Mouse (Mus musculus) frontal cortex, adult 2 months (tissue): ENCODE data around the gene Zfp78. TPM values are rescaled to one million over a fixed set of nuclear protein-coding genes. Genes with fewer than 3 reads are reported as not detected.
"Not testable (repeated sequence)": the region's sequence is repeated elsewhere in the genome, so short reads cannot be mapped to it uniquely, and the experiment has no call there.

Experiments
- DNase-seq, 2 experiments: peaks; one replicate each; pipeline ENCODE4 v3.0.0; 2022; ENCODE audit warnings: low spot score in 1 of 2; ENCODE audit errors: extremely low spot score in 1 of 2
- polyA plus RNA-seq: library from polyadenylated mRNA; depleted of rRNA; stranded (reverse); fragments of >200 nt; gene quantifications from 2 replicates; pipeline ENCODE4 v1.2.3, GENCODE M21; 2012; rRNA removed

Gene Zfp78
- 2.6 and 3.3 TPM in 2 replicates for polyA plus RNA-seq

DNA sequence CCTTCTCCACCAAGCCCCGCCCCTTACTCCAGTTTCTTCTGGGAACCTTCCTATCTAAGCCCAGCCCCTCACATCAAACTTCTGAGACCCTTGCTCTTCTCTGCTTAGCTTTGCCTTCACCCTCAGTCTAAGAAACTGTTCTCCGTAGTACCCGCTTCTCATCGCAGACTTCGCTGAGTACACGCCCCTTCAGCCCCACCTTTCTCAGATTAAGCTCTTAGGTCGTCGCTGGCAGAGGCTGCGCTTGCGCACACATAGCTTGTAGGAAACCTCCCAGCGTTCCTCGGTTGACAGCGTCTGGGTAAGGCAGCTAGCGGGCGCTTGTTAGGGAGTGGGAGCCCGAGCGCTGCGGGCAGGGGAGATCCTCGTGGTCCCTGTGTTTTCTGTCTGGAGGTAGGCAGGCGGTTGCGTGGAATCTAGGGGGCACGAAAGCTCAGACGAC, at the start of gene Zfp78:
Zfp78 (plus strand) TSS at position 234 of the 442 bp plus-strand sequence.
- peak; percentile 82 to 86 for DNase-seq

DNA sequence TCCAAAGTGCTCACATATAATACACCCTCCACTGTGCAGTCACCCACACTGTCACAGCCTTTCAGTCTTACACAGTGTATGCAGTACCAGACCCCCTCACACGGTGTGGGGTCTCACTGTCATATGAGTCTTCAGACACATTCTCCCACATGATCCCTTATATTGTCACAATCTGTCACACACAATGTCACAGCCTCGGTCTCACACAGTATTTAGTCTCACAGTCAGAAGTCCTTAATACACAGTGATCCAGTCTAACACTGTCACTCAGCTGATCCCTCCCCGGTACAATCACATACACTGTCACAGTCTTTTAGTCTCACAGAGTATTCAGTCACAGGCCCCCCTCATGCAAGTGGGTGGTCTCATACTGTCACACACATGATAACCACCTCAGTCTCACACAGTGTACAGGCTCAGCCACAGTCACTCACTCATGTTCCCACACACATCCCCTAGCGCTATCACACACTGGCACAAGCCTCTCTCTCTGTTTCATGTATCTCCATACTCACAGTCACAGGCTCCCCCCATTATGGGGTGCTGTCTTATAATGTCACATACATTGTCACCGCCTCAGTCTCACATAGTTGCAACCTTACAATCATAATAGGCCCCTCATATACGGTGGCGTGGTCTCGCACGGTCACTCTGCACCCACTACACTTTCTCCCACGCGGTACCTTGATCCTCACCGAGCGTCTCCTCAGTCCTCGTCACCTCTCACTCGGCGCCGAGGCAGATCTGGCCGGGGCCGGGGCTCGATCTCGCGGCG, 32.4 kb upstream of the Zfp78 start:
- peak; percentile 20 to 41 for DNase-seq

DNA sequence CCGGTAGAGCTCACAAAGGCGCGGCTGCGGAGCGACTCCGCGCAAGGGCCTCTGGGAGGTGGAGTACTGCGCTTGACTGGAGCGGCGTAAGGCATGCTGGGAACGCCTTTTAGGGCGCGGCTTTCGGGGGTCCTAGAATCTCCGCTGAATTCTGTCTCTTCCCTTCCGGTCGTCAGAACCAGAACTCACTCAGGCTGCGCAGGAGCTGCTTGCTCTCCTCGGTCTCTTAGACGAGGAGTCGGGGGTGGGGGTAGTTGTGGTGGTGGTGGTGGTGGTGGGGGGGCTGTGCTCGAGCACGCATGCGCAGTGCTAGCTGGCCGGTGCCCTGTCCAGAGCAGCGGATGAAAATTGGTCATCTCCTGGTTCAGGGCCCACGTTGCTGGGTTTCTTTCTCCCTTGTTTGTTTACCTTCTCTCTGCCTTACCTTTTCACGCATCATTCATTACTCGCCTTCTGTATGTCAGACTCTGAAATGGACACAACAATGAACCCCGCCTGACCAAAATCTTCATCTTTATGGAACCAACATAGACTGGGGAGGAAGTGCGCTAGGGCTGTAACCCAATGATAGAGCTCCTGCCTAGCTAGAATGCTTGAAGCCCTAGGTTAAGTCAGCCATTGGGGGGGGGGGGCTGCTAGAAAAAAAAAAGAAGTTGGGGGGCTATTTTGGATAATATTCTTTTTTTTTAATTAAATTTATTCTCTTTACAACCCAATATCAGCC, 31.7 kb upstream of the Zfp78 start, which contains the start of gene Zfp583:
Zfp583 (minus strand) TSS at position 53 of the 724 bp plus-strand sequence.
- peak; percentile 76 to 89 for DNase-seq

DNA sequence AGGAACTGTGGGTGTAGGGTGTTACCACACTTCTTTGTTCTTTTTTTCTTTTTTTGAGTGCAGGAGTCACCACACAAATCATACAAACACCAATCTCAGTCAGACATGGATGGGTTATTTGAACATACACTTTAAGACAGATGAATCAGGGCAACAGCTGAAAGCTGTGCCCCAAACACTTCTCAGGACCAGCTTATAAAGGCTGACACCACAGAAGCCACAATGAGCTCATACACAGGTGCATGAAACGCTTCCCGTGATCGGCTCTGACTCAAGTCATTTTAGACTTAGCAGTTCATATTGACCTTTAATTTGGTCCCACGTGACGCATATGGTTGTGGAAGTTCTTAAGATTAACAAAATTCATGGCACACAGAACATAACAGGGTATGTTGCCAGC, 23.2 kb upstream of the Zfp78 start:
- no peak for DNase-seq

DNA sequence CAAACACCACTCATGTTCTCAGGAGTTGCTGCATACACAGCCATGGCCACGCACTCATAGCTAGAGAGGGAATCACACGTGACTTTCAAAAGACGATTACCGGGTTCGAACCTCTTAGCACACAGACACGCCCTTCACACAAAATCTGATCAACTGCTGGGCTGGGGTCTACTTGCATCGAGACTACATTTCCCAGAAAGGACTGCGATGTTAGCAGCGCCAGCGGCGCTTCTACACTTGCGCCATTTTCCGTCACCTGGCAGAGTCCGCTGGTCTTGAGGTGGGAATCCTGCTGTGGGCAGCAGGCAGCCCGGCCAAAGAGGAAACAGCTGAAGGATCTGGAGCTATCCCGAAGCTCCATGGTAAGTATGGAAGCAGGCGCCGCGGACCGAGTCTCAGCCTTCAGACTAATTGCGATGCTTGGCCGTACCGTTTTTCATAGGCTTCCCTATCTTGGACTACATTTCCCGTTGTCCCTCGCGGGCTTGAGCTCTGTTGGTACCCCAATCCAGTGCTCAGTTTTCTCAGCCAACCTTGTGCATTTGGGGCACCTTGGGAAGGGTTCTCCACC, 19.5 kb upstream of the Zfp78 start, which contains the start of gene Gm3854:
Gm3854 (plus strand) TSS at position 259 of the 571 bp plus-strand sequence.
- peak; percentile 66 to 88 for DNase-seq

DNA sequence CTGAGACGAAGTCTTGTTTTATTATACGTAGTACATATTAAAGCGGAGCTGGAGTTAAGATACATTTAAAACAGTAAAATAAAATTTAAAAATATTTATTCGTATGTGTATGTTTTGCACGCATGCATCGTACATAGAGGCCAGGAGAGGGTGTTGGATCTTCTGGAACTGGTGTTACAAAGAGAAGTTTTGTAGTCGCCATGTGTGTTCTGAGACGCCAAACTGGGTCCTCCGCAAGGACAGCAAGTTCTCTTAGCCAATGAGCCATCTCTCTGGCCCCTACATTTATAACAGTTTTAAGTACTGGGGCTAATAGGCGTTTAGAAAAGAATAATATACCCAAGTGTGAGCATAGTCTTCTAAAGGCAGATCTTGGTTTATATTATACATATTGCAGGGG, 19.0 kb upstream of the Zfp78 start:
- no peak for DNase-seq

DNA sequence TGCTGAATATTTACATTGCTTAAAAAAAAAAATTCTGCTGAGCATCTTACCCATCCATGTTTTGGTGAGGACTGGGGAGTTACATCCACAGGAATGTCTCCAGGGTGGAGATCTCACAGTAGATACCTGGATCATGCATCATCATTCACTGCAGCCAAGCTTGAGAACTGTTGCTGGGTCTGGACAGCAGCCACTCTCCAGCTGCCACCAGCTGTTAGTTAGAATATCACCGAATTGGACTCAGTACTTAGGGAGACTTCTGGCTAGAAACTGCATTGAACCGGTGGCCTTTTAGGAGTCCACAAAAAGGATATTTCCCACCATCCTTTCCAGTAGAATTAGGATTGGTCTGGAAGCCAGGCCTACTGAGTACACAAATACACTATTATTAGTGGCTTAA, 5.0 kb upstream of the Zfp78 start:
- no peak for DNase-seq

DNA sequence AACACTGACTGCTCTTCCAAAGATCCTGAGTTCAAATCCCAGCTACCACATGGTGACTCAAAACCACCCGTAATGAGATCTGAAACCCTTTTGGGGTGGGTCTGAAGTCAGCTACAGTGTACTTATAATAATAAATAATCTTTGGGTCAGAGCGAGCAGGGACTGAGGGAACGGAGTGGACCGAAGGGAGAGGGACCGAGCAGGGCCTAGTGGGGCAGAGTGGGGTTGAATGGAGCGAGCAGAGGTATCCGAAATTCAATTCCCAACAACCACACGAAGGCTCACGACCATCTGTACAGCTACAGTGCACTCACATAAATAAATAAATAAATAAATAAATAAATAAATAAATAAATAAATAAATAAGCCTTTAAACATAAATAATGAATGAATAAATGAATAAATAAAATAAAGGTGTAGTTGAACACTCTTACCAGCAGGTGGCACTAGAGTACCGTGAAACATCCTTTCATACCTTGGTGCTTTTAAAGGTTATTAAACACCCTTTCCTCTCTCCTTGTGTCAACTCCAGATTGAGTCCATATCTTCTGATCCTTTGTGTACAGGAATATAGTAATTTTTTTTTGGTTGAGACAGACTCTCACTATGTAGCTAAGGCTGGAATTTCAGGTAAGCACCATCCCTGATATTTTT, 4.0 kb upstream of the Zfp78 start:
- DNase-seq = peak in 1 of 2 experiments; percentile 76

DNA sequence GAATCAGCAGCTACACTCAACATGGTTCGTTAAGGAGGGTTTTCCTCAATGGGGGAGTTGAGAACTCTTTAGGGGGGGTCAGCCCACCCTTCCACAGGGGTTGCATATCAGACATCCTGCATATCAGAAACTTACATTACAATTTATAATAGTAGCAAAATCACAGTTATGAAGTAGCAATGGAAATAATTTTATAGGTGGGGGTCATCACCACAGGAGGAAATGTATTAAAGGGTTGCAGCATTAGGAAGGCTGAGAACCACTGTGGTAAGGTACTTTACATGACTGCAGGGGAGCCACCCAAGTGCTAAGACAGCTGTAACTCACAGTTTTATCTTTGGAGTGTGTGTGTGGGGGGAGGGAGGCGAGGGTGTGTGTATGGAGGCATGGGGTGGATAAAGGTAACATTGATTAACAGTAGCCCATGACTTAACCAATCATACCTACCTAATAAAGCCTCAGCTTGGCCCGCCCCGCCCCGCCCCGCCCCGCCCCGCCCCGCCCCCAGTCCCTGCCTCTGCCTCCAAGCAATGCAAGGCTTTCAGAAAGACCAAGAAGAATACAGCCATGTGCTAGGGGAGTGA, 2.5 kb upstream of the Zfp78 start:
- no peak for DNase-seq

DNA sequence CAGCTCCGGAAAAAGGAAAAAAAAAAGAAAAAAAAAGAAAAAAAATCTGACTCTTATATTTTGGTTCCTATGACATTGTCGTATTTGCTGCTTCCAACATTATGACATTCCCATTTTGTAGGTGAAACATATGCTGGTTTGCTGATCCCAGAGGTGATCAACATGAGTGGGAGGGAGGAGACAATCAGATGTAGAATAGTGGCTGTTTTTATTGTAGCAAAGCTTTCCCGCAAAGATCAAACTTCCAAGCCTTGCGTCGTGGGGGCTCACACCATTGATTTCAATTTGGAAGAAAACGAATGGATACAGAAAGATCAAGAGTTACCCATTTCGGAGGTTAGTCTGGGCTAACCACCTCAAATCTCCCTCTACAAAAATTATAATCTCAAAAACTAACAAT, 1.3 kb upstream of the Zfp78 start:
- no peak for DNase-seq

DNA sequence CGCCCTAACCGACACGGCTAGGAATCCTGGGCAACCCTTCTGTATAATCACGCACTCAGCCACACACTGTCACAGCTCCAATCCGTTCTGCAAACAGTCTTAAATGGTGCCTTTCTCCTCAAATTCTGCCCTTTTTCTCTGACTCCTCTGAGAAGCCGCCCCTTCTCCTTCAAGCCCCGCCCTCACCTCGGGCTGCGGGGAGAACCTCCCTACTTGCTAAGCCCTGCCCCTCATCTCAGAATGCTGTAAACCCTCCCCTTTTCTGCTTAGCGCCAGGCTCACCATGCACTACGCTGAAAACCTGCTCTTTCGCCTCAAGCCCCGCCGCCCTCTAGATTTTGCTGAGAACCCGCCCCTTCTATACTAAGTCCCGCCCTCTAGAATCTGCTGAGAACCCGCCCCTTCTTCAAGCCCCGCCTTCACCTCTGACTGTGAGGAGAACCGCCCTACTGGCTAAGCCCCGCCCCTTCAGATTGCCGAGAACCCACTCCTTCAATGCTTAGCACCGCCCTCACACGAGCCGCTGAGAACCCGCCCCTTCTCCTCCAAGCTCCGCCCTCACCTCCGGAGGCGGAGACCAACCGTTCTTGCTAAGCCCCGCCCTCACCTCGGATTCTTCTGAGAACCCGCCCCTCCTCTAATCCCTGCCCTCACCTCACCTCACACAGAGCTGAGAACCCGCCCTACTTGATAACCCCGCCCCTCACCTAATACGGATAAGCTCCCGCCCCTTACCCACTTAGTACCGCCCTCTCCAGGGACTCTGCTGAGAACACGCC, 623 bp upstream of the Zfp78 start:
- DNase-seq = peak; percentile 98 to 99

DNA sequence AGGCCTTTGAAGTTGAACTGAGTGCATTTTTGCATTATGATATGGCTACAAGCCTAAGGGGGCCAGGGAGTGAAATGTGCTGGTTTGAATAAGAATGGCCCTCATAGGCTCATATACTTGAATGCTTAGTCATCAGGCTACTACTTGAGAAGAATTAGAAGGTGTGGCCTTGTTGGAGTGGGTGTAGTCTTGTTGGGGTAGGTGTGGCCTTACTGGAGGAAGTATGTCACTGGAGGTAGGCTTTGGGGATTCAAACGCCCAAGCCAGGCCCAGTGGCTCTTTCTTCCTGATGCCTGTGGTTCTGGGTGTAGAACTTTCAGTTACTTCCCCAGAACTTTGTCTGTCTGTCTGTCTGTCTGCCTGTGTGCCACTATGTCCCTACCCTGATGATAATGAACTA, 1.7 kb downstream of the Zfp78 start:
- no peak for DNase-seq

DNA sequence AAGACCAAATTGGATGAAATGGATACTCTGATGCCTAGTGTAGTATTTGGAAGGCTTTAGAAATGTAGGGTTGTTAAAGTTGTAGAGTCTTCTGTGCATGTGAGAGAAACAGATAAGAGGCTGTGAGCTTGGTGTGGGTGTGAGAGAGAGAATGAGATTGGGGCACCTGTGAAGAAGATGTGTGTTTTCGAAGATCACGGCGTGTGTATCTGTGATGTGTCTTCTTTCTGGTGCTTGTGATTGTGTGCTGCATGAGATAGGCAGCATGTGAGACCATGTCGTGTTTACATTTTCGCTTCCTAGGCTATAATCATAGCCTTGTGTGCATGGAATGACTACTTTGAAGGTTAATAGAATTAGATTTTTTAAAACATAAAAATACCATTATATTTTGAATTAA, 4.1 kb downstream of the Zfp78 start:
- no peak for DNase-seq

DNA sequence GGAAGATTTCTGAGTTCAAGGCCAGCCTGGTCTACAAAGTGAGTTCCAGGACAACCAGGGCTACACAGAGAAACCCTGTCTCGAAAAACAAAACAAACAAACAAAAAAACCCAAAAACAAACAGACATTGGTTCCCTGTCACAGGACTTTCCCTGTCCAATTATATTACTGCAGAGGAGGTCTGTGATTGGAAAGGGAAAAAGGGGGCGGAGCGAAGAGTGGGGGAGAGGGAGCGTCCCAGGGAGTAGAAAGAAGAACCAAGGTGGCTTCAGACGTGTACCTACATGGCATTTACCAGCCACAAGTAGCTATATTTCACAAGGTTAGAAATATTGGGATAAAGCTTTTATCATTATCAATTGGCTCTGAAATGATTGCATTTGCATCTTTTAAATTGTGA, 5.1 kb downstream of the Zfp78 start:
- DNase-seq = not testable (repeated sequence)

DNA sequence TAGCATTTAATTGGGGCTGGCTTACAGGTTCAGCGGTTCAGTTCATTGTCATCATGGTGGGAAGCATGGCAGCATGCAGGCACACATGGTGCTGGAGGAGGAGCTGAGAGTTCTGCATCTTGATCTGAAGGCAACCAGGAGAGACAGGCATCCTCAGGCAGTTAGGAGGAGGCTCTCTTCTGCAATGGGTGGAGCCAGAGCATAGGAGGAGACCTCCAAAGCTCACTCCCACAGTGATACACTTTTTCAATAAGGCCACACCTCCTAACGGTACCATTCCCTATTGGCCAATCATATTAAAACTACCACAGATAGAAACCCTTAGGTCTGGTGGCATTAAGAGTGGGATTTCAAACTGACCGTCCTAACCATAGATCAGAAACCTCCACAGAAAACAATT, 6.4 kb downstream of the Zfp78 start:
- DNase-seq = no peak

DNA sequence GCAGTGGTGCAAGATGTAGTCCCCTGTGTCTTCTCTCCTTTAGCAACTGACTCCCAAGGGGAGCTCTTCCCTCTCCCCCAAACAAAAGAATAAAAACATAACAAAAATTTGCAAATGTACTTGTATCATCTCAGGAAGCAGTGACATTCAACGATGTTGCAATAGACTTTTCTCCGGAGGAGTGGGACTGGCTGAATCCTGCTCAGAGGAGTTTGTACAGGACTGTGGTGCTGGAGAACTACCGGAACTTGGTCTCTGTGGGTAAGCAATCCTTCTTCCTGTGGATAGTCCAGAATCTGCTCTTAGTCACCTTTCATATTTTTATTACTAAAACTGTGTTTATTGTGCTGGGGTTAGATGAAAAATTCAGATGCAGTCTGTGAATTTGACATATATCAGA, 9.9 kb downstream of the Zfp78 start:
- no peak for DNase-seq

DNA sequence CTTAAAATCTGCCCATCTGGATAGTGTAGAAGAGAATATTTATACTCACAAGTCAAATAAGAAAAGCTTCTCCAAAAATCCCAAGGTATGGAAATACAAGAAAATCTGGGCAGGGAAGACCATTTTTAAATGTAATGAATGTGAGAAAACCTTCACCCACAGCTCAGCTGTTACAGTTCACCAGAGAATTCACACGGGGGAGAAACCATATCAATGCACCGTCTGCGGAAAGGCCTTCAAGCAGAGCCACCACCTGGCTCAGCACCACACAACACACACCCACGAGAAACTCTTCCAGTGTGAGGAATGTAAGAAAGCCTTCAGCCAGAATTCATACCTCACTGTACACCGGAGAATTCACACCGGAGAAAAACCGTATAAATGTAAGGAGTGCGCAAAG, 15.4 kb downstream of the Zfp78 start:
- DNase-seq = peak; percentile 78 to 83

DNA sequence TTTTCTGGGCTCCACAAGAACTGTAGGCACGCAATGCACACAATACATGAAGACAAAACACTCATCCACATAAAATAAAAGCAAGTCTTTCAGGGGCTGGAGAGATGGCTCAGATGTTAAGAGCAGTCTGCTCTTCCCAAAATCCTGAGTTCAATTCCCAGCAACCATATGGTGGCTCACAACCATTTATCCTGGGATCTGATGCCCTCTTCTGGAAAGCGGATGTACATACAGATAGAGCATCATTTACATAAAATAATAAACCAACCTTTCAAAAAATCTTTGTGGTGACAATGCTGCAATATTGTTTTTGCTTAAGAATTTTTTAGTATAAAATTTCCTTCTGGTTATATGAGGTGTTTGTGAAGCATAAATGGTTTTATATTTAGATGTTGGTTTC, 18.4 kb downstream of the Zfp78 start:
- no peak for DNase-seq

DNA sequence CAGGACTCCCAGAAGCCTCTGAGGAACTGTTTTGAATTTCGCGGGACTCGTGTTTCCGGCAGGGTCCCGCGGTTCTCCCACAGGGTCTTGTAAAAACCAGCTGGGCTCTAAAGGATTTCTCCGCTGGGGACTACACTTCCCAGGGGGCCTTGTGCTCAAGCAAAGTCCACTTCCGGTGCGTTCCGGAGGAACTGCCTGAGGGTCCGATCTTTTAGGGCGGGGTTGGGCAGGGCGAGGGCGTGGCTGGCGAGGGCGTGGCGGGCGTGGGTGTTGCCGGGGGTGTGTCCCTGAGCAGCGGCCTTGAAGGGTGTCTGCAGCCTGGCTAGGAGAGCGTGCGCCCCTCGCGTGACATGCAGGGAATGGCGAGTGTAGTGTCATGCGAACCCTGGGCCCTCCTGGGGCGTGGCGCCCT, 20.0 kb downstream of the Zfp78 start, which contains the start of gene Zfp28:
Zfp28 (plus strand) TSS at position 252 of the 412 bp plus-strand sequence.
- peak; percentile 86 to 92 for DNase-seq

DNA sequence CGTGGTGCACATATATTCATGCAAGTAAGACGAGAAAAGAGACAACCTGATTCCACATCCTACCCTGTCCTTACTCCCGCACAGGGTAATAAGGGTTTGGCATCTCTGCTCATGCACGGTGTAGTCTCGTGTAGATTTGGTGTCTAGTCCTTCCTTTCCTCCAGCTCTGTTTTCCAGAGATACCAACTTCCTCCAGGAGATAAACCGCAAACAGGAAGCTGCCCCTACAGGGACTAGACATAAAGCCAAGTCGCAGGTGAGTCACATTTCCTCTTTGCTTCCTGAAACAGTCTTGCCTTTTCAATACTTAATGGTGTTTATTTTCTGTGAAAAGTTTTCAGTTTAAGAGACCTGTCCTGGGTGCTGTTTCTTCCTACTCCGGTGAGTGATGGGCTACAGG, 20.9 kb downstream of the Zfp78 start:
- DNase-seq = no peak
